Mouse (Mus musculus): ENCODE measurements around the gene Phpt1.
"Not testable (repeated sequence)": the region's sequence is repeated elsewhere in the genome, so short reads cannot be mapped to it uniquely, and the experiment has no call there.

Phpt1 gene

DNA sequence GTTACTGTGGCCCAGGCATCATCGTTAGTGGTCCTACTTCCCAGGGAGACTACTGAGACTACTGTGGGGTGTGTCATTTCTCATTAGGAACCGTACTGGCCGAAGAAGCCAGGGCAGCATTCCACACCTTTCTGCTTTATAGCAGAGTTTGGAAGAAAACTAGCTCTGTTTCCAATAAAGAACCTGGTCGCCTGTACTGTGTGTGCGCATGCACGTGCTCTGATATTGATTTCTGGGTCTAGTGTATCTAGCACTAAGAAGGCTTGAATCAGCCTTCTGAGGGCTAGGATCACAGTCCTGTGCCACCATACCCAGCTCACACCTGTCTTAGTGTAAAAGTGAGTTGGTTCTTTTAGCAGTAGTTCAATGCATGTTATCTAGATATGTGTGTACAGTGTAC lies 16.2 kb downstream of the Phpt1 start:
- DNase-seq, result no peak

DNA sequence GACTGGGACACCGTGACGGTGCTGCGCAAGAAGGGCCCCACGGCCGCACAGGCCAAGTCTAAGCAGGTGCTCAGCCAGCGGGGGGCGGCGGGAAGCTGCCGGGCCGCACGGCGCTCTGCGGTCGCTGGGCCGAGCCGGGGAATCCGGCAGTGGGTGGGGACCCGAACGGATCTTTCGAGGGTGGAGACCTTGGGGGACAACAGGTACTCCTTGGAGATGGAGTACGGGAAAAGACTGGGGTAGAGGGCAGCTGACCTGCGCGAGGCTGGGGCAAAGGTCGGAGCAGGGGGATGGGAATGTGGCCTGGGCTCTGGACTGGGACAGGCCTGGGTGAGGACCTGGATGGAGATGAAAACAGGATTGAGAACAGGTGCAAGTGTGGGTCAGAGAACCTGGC lies 17.1 kb downstream of the Phpt1 start:
- no peak for DNase-seq

DNA sequence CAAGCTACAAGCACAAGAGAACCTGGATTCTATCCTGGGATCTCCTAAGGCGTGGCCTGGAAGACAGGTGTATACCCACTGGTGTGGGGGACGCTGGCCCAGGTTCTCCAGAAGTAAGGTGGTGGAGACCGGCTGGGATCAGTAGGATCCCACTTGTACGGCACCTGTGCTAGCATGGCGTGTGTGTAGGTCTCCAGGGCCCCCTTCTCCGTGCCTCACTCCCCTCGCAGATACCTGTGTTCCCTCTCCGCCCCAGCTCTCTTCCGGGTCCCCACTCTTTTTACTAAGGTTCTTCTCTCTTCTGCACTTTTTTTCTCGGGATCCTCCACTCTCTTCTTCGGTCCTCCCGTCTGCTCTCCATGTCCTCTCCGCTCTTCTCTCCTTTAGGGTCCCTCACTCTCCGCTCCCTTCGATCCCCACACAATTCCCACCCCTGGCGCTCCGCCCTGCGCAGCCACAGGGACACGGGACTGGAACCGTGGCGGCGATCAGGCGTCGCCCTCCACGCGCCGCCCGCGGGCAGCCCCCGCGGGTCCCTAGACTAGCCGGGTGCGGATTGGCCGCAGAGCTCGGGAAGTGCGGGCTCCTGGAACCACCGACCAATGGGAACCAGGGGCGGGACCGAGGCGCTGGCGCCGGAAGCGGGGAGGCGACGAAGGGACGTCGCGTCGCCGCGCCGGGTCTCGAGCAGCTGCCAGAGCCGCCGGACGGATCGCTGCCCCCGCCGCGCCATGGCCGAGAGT lies 17.6 kb downstream of the Phpt1 start, which contains the start of gene Edf1:
Gene Edf1 (plus strand): TSS at position 627 of the 743 bp plus-strand sequence.
- peak; percentile 95 to 96 for DNase-seq

DNA sequence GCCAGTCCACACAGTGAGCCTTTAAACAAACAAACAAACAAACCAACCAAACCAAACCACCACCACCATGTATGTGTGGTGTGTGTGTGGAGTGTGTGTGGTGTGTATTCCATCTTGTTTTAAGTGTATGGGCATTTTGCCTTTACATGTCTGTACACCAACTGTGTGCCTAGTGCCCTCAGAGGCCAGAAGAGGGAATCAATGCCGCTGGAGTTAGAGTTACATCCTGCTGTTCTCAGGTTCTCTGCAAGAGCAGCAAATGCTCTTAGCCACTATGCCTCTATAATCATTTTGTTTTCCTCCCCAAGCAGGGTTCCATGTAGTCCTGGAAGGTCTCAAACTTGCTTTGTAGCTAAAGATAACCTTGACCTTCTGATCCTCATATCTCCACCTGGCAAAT lies 18.7 kb downstream of the Phpt1 start:
- no peak for DNase-seq

DNA sequence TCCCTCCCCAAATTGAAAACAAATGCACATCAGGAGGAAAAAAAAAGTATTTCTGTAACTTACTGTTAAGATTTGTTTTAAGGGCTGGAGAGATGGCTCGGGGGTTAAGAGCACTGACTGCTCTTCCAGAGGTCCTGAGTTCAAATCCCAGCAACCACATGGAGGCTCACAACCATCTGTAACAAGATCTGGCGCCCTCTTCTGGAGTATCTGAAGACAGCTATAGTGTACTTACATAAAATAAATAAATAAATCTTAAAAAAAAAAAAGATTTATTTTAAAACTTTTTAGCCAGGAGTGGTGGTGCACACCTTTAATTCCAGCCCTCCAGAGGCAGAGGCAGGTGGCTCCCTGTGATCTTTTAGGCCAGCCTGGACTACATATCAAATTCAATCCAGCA lies 19.5 kb downstream of the Phpt1 start:
- not testable (repeated sequence) for DNase-seq

DNA sequence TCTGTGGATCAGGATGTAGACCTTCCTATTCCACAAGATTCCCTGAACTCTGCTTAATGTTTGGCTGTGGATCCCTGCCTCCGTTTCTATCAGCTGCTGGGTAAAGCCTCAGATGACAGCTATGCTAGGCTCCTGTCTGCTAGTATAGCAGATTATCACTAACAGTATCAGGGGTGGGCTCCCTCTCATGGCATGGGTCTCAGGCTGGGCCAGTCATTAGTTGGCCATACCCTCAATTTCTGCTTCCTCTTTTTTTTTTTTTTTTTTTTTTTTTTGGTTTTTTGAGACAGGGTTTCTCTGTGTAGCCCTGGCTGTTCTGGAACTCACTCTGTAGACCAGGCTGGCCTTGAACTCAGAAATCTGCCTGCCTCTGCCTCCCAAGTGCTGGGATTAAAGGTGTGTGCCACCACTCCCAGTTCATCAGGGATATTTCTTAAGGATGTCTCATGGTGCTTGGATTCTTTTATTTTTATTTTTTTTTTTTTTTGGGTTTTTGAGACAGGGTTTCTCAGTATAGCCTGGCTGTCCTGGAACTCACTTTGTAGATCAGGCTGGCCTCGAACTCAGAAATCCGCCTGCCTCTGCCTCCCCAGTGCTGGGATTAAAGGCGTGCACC lies 21.7 kb downstream of the Phpt1 start:
- DNase-seq, result not testable (repeated sequence)

DNA sequence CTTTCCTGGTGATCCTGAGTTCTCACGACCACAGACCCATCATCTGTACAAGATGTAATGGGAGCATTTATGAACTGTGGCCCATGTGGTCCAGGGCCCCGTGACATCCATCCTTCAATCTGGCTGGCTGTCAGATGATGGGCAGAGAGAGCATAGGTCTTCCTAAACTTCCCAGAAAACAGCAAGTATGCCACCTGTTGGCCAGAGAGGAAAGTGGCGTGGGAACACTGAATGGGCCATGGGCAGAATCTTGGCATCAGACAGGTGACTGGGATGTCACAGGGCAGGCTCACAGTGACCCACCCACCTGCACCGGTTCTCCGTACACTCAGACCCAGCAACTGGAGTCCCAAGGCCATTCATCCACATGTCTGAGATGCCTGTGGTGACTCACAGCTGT lies 23.8 kb downstream of the Phpt1 start:
- peak; percentile 77 to 83 for DNase-seq

DNA sequence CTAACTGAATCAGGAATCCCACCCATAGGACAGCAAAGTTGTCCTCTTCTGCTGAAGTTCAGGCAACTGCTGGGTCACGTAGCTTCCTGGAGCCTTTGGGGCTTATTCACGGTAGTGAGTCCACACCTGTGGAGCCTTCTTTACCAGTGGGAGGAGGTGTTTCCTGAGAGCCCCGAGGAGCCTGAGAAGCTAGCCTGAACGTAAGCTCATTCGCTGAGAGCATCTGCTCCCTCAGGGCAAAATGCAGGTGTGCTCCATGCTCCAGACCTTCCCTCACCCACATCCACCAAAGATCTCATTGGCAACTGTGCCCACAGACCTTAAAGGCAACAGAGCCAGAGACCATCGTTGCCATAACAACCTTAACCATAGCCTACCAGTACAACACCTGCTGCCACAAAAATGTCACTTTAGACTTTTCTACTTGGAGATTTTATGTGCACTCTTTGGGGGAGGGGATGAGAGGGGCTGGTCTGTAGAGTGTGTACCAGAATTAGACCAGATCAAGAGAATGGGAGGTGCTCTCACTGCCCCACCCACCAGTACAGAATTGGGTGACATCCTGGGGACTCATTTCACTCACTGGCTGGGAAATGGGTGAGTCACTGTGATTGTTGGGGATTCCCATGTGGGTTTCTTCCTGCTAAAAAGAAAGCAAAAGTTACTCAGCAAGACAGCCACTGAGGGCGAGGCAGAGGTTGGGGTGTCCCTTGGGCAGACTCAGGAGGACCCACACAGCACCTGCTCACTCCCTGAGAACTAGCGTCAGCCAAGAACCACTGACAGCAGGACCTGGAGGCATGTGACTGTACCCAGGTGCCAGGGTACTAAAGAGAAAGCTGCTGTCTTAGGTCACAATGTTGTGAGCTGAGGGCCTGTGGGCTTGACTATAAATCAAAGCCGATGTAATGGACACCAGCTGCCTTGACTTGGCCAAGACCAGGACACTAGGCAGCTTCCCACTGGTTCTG lies 25.7 kb downstream of the Phpt1 start:
- DNase-seq, result no peak

DNA sequence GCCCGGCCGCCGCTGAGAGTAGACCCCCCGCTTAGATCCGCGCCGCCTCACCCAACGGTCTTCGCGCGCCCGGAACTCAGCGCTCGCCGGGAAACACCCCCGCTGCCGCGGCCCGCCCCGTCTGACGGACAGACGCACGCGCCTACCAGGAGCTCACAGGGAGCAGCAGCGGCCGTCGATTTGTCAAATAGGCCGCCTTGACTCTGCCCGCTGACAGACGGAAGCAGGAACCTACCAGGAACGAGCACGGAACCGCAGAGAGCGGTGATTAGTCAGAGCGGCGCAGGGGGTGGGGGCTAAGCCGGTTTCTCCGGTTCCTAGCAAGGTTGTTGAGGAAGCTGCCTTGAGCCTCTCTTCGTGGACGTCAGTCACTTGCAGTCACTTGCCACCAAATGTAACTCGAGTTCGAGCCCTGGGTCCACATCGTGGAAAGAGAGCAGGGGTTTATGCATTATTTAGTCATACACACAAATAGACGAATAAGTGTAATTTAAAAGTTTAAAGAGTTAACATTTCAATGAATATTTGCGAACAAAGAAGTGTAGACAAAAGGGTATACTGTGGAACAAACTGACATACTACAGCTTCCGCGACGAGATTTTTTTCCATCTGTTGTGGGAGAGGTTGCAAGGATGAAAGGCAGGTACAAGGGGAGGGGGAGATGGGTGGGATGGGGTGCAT lies 28.1 kb downstream of the Phpt1 start, which contains the start of gene Traf2:
Gene Traf2 (minus strand): TSS at position 130 of the 681 bp plus-strand sequence.
- DNase-seq, result peak; percentile 98 to 99

DNA sequence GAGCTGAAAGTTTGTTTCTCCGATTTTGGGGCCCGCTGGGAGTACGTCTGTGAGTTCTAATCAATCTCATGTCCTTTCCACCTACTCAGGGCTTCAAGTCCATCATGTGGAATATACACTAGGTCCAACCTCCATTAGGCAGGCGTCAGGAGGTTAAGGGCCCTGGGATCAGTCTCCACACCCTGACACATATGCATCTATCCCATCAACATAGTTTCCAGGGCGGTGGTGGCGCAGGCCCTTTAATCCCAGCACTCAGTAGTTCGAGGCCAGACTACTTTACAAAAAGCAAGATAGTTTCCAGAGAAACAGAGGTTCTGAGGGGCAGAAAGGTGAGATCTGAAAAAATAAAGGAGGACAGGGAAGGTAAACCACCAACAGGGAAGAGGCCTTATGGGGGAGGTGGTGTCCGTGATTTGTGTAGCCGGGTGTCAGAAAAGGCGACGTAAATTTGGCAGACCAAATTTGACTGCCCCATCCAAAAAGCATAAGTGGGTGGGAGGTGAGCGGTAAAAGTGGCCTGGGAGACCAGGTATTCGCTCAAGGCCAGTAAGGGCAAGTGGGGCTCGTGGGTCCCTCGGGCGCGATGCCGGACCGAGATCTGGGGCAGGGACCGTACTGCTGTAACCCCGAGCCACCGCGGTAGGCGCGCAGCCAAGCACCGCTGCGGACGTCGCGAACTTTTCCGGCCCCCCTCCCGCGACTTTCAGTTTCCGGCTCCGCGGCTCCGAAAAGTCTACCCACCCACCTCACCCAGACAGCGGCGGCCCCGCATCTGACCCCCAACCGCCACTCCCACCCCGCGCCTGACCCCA lies 28.8 kb downstream of the Phpt1 start:
- DNase-seq, result no peak

DNA sequence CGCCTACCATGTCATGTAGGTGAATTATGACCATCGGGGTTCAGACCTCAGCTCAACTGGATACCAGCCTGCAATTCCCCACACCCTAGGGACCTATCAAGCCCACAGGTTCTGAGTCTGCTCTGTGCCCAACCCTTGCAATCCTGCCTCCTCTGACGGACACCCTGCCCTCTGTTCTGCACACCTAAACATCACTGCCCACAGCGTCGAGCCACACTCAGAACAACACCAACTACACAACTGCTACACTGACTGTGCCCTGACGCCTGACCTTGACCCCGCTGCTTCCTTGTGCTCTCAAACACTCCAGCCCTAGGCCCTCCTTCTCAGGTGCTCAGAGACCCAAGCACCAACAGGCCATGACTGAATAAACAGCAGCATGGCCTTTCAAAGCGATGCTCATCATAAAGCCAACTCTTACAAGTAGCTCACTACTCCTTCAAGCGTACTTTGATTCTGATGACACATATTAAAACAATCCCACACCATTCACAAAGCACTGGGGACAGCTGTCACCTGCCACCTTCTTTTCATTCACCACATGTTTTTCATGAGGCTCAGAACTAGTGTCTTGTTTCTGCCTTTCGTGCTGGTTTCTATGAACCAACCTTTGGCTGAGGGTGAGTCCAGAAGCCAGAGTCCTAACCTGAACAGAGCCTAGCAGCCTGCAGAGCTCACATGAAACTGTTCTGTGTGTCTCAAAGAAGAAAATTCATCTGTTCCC lies 33.2 kb downstream of the Phpt1 start:
- DNase-seq, result no peak

DNA sequence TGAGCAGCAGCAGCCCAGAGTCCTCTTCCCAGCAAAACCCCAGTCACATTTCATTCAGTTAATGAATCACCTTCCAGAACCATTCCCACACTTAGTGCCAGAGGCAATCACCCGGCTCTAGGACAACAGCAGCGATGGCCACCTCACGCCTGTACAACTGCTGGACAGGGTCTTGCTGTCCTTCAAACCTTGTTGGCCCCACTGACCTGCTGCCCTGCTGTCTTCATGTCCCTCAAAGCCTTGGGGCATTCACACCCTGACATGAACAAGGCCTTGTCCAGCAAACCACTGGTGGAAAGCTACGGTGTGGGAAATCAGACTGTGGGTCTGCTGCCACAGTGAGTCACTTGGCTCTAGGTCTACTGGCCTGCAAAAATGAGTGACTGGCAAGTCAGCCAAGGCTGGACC lies 34.5 kb downstream of the Phpt1 start:
- DNase-seq, result no peak

DNA sequence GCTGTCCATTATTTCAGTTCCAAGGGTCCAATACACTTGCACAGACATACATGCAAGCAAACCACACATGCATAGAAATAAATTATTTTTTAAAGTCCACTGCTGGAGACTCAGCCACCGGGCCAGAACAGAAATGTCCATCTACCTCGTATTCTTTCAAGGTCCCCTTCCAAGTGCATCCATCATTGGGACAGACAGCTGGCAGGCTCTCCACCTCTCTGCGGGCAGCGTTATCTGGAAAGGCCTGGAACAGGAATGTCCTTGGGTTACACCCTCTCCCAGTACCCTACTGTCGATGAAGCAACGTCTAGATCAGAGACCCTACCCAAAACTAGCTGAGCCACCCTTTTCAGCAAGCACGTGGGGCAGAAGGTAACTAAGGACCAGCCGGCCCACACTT lies 38.5 kb downstream of the Phpt1 start:
- DNase-seq, result no peak

DNA sequence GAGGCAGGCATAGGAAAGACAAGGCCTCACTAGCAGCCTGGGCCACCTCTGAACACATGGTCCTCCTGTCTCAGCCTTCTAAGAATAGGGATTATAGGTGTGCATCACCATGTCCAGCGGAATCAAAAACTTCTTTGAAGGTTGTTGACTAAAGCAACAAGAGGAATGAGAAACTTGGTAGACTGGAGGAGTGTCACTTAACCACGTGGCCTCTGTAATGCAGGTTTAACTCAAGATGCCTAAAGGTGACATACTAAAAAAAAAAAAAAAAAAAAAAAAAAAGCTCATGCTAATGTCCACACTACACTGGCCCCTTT lies 40.2 kb downstream of the Phpt1 start:
- DNase-seq, result no peak

DNA sequence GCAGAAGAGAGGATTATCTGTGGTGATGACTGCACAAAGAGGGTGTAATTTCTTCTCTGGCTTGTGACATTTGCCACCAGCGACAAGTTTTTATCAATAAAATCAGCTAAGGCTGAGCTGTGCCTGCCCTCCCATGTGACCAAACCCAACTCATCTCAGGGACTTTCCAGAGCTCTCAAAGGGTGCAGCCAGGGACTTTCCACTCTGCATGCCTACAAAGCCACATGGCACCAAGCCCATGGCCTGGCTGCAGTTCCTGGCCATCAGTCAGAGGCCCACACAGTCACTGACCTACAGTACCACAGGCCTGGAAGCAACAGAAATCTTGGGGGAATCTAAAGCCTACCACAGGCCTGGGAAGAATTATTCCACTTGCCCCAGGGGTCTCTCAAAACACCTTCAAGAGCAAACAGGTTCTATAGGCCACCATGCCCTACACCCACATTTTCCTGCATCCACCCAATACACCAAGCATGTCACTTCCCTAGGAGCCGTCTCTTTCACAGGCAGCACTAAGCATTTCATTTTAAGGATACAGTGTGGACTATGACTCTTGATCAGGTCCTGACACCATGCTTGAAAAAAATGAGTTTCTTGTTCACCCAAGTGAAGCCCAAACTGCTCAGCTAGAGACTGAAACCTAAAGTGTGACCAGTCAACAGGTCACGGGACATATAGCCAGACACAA lies 40.7 kb downstream of the Phpt1 start:
- DNase-seq, result peak; percentile 70 to 76

DNA sequence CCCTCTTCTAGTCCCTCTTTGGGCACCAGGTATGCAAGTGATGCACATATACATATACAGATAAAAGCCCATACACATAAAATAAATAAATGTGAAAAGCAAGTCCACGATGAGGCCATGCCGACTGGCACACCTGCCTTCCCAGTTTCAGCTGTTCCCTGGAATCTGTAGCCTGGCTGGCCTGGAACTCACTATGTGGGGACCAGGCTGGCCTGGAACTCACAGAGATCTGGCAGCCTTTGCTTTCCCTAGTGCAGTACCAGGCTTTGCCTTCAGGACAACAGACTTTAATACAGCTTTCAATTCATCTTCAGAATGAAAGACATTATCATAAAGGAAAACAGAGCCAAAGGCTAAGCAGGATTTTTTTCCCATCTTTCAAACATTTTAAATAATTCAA lies 41.3 kb downstream of the Phpt1 start:
- DNase-seq, result no peak

DNA sequence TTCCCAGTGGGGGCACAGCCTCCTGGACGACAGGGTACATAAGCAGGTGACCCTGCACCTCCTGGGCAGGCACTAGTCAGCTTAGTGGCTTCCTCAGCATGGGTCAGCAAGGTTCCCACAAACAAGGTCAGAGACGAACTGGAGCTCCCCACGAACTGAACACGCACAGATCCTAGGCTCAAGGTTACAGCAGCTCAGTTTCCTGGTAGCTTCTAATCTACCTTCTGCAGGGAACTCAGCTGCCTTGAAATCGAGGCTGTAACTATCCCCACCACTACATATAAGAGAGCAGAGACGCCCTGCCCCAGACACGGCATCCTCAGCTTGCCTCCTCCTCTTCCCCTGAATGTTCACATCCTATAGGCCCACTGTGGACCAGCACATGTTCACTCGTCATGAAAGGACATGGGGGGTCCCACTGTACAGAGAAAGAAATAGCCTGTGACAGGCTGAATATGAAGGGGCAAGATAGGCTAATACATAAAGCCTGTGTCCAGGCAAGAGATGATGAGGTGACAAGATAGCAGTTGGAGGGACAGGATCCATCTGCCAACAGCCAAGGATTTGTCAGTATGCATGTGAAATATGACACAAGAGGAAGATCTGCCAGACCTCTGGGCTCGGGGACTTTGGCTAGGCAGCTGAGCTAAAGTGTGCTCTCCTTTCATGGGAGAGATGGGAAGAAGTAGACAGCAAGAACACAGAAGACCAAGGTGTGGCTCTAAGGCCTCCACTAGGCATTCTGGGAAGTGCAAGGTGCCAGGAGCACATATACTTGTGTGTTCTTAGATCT lies 48.3 kb downstream of the Phpt1 start:
- no peak for DNase-seq
